Mouse (Mus musculus) urinary bladder, adult 2 months (tissue): ENCODE data around the gene Hcfc2. TPM values are rescaled to one million over a fixed set of nuclear protein-coding genes. Genes with fewer than 3 reads are reported as not detected.

Experiments
- DNase-seq: peaks from one replicate; pipeline ENCODE4 v3.0.0; 2022; ENCODE audit warnings: low spot score
- polyA plus RNA-seq: library from polyadenylated mRNA; depleted of rRNA; stranded (reverse); fragments of >200 nt; gene quantifications from 2 replicates; pipeline ENCODE4 v1.2.3, GENCODE M21; 2012; rRNA removed

The Hcfc2 gene
- 19.9 and 21.6 TPM in 2 replicates for polyA plus RNA-seq

- no peak for DNase-seq
These were observed at the start of gene Hcfc2 for GRCm38 (mm10) chr10:82695956-82696355. TSS of gene Hcfc2 (plus strand) at chr10:82696160.

DNA sequence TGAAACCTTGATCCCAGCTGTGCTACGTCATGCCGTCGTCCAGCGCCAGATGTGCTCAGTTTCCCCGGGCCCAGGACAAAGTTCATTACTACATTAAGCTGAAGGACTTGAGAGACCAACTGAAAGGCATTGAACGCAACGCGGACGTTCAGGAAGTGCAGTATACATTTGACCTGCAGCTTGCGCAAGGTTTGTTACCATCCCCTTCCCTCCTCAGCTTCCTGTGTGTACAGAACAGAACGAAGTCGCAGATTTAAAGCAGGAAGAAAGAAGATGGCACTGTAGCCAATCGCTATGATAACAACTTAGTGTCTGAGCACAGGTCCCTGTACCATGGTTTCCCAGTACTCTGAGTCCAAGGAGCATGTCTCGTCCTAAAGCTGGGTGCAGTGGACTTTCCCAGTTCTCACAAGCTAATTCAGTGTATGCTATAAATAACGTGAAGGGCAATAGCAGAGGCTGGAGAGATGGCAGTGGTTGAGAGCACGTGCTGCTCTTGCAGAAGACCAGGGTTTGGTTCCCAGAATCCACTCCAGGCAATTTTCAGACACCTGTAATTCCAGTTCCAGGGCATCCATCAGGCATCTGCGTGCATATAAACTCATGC is 48.7 kb upstream of the Hcfc2 start:
- DNase-seq: no peak

DNA sequence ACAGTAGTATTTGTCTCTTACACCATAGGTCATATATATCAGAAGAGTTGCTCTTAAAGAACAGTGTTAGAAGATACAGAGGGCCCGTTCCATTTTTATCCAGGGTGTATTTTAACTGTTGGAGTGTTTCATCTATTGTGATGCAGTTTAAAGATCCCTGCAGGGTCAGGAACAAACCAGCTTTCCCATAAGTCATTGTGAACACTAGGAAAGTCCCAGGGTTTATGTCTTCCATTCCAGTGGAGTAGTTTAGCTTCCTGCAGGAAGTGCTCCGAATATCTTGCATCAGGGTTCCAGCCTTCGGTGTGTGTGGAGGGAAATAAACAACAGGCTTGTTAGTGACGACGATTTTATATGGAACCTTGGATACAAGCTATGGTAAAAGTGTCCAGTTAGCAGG is 44.7 kb upstream of the Hcfc2 start:
- no peak for DNase-seq

DNA sequence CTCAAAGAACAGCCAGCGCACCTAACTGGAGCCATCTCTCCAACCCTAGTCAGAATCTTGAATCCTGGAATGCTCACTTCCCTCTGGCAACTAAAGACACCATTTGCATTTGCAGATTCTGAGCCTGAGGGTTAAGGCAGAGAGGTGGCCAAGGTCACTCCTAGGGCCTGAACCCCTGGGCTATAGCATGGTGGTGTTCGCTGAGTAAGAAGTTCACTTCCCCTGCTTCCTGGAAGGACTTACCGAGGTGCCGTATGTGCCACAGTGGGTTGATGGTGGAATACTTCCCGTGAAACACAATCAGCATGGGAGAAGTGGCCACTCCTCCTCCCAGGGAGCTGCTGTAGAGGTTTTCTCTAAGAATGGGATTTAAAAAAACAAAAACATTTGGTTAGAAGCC is 43.3 kb upstream of the Hcfc2 start:
- no peak for DNase-seq

GRCm38 (mm10) chr10:82654581-82654980 is 41.4 kb upstream of the Hcfc2 start:
- no peak for DNase-seq

- no peak for DNase-seq
These were observed 34.1 kb upstream of the Hcfc2 start for GRCm38 (mm10) chr10:82661820-82662219.

DNA sequence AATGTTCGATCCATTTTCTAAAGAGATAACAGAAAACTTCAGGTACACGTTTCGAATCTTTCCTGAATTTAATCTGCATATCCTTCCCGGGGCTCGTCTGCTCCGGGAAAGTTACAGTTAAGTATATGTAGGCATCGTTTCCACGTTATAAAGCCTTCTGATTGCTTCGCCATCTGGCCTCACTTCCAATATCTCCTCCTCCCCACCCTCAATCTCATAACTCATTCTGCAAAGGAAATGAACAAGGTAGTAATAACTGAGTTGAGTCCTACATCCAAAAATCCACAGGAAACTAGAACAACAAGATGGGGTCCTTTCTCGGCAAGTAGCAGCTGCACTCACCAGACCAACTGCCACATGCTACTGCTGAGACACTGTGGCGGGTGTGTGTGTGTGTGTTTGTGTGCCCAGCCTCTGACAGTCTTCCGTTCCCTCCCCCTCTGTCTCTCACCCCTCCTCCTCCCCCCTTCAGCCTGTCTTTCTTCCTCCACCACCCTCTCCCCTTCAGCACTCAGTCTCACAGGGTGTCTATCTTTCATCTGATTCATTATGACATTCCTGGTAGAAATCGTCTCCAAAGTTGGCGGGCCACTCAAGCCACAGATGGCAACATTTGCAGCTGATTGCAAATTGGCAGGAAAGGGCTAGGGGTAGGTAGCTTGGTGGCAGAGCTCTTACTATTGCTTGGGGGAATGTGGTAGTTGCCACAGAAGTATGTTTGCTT is 33.5 kb upstream of the Hcfc2 start:
- no peak for DNase-seq

DNA sequence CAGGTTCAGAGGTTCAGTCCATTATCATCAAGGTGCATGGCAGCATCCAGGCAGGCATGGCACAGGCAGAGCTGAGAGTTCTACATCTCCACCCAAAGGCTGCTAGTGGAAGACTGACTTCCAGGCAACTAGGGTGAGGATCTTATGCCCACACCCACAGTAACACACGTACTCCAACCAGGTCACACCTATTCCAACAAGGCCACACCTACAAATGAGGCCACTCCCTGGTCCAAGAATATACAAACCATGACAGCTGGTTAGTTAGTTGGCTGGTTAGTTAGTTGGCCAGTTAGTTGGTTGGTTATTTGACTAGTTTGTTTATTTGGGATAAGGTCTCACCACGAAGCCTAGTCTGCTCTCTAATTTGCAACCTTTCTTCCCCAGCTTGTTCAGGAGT is 32.7 kb upstream of the Hcfc2 start:
- DNase-seq: no peak

- no peak for DNase-seq
These were observed 30.0 kb upstream of the Hcfc2 start for GRCm38 (mm10) chr10:82665951-82666350.

- DNase-seq: peak; percentile 54
These were observed 29.3 kb upstream of the Hcfc2 start for GRCm38 (mm10) chr10:82666436-82667234.

DNA sequence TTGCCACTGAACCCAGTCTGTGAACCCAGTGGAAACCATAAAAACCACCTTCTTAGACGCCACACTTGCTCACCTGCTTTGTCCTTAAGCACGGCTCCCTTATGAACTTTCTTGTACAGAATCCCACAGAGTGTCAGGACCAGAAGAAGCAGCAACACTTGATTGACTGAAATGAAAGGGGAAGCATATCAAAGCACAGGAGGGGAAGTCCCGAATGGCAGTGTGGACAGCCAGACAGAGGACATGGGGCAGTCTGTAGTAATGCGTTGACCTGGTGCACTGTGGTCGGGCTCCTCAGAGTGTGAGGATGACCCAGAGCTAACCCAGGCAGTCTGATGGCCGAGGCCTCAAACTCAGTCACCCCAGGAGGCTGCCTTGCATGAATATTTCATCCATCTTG is 25.8 kb upstream of the Hcfc2 start:
- DNase-seq: no peak

DNA sequence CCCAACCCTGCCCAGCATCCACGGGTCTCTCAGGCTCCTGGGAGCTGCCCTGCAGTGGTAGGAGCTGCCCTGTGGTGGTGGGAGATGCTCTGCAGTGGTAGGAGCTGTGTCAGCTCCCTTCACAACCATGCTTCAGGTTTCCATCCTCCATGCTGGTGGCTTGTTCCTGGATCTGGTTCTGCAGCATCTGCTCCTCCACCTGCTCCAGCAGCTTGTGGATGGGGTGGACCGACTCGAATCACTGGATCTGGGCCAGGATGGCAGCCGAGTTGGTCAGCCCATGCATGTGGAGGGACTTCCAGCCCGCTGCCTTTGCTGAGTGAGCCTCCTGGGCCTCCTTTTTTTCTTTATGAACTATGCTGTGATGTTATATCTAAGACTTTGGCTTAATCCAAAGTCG is 19.0 kb upstream of the Hcfc2 start:
- DNase-seq: no peak

DNA sequence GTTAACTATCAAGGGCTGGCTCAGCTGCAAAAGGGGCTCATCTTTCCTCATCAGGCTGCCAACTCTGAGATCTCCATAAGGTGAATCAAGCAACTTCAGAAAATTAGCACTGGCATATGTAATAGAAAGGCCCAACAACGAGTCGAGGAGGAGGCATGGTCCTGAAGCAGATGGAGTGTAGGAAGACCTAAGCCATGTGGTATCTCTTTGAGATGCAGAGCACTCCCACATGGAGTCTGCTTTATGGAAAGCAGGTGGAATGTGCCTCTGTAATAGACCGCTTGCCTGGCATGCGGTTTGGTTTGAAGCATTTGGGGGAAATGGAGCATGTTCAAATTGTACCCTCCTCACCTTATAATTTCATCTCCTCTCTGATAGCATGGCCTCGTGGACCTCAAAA is 15.2 kb upstream of the Hcfc2 start:
- DNase-seq: no peak

- DNase-seq: no peak
These were observed 14.3 kb upstream of the Hcfc2 start for GRCm38 (mm10) chr10:82681639-82682038.

DNA sequence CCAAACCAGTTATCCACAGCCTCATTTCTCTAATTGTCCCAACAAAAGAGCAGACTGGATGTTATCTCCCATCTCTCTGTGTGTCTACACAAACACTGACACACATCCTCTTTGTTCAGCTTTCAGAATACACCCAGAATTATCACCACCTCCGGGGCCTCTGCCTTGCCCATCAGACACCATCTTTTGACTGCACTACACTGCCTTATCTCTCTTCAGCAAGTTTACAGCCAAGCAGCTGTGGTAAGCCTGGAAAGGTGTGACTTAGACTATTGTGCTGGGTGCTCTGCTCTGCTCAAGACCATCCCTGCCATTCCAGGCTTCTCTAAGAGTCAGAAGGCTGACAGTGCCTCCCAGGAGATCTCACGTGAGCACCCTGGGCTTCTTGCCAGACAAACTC is 10.5 kb upstream of the Hcfc2 start:
- no peak for DNase-seq

GRCm38 (mm10) chr10:82689681-82690211 is 6.2 kb upstream of the Hcfc2 start:
- DNase-seq: no peak

DNA sequence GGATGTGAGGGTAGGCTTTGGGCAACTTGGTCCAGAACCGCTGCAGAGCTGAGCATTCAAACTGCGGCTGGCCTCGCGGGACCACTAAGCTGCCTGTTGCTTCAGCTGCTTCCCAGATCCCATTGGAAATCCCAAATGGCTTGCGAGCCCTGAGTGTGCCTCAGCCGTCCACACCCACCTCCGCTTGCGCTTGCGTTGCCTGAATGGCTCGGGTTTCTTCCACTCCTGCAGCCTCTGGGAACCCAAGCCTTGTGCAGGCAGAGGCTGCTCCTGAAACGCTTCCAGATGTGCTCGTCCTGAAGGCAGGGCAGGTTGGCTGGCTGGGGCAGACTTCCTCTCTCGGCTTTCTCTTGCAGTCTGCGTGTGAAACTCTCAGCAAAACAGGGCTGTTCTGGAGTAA is 5.5 kb upstream of the Hcfc2 start, which contains the start of gene Glt8d2:
Gene Glt8d2 (minus strand): TSS at position 157 of the 400 bp plus-strand sequence.
- DNase-seq: no peak

DNA sequence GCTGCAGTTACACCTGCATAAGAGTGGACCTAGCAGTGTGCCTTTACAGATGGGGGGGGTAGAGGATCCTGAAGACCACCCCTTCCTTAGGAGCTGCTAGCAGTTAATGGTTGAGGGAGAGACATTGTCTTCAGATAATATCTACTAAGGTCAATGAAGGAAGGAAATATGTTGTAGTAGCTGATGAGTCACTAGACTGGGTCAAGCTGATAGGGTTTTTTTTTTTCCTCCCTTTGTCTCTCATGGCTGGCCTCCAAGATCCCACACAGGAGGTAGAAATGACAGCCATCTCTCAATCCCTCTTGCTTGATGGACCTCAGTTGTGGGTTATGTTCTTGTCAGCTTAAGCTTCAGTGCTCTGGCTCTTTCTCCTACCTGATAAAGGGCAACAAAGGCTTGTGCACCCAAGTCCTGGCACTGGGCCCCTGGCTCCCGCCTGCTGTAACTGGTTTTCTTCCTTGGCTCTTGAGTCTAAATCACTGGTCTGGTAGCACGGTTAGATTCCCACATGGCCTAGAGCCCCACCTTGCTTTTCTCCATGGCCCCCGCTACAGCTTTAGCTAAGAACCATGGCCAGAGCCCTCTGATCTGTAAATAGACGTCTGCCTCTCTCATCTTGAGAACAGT is 606 bp downstream of the Hcfc2 start:
- no peak for DNase-seq

- no peak for DNase-seq
These were observed 1.4 kb downstream of the Hcfc2 start for GRCm38 (mm10) chr10:82697305-82697898.

DNA sequence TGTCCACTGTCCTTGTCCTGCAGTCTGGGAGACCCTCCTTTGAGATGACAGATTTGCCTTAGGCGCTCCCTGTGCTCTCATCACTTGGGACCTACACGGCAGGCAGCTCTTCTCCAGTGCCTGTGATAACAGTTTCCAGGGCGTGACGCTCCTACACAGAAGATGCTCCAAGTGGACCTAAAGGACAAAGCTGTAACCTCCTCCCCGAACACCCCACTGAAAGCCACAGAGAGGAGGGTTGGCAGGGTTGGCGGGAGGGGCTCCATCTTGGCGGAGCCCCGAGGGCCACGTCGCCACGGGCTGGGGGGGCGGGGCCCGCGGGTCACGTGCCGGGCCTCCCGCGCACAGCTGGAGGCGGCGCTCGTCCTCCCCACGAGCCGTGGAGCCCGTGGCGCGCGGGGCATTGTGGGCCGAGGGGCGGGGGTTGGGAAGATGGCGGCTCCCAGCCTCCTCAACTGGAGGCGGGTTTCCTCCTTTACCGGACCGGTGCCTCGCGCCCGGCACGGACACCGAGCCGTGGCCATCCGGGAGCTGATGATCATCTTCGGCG is 2.8 kb downstream of the Hcfc2 start:
- DNase-seq: peak; percentile 88

DNA sequence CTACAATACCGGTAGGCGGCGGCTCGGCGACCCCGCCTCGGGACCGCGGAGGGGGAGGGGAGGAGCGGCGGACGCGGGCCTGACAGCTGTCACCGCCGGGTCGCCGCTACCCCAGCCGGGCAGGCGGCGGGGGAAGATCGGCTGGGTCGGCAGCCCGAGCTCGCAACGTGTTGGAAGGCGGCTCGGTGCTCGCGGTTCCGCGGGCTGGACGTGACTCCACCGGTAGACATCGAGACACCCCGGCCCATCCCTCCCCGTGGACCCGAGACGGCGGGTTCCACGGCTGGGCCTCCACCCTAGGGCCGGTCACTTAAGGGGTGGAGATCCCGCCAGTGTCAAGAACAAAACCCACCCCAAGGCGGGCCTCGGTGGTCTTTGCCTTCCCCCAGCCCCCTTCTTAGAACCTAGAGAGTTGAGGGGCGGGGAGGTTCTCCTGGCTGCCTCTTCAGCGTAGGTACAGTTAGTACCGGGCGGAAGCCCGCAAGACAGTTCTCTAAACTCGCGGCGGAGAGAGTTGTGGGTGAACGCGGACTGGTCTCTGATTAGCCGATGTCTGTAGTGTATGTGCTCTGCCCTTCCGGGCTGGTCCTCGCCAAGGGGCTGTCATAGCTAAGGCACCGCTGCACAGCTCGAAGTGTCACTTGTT is 3.5 kb downstream of the Hcfc2 start:
- no peak for DNase-seq
